Mouse (Mus musculus): ENCODE results near the gene Zfp185.
A peak's percentile ranks its signal among the peaks of the same experiment; 100 is the strongest.
"Not testable (repeated sequence)": the region's sequence is repeated elsewhere in the genome, so short reads cannot be mapped to it uniquely, and the experiment has no call there.

The Zfp185 gene

DNA sequence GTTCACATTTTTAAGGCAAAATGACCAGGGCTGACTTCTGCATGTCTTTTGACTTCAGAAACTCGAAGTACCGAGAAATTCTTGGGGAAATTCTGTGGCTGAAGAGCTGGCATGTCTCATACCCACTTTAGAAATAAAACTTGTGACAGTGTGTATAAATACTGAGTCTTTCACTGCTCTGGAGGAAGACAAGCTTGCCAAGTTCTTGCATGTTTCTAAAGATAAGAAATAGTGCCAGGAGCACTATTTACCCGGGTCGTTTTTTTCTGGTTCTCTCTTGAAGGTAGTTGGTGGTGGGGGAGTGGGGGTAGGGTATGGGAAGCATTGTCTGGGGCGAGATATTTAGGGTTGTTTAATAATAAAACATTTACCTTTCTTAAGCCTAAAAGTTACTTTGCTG is 75.2 kb downstream of the Zfp185 start:
- ATAC-seq (ENCODE audit: low TSS enrichment) = no peak

DNA sequence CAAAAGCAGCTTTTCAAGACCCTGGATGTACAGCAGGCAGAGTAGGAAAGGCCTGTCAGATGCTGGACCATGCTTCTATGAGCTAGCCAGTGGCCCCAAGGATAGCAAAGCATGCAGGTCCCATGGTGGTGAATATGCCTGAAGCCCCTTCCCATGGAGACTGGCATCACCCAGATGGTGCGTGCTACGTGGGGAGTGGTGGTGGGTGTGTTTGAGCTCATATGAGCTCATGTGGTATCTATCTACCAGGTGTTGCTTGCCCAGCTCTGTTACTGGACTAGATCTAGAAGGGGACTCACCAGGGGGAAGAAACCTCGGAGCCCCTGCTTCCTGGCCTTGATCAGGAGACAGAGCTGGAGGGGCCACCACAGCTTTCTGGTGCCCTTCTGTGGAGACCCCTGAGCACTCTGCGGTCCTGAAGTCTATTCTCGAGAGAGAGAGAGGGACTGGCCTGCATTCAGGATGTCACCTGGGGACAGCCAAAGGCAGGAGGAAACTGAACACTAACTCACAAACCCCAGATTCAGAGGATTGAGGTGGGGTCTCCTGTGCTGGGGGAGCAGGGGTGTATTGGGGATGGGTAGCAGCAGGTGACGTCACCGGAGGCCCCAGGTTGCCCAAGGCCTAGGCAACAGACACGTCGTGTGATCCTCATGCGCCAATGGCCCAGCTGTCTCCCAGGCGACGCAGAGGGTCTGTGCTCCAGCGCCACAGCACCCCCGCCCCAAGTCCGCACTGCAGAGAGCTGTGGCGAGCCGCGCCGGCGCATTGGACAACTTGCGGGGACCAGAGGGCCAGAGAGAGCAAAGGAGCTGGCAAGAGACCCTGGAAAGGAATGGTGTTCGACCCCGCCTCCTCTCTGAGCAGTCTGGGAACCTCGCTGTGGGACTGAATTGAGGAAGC is 76.6 kb downstream of the Zfp185 start:
- ATAC-seq (ENCODE audit: low TSS enrichment) = peak; percentile 81

DNA sequence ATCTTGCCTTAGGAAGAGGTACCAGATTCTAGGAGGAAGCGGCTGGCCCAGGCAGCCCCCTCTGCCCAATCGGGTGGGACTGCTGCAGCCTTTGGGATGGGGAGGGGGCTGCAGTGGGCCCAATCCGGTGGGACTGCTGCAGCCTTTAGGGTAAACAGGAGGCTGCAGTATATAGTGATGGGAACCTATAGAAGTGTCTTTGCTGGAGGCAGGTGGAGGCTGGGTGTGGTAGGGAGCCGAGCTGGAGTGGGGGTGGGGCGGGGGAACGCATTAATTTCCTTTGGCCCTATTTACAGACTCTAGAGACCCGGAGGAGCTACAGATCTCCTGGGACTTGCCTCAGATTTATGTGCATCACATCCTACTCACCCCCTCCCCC is 77.3 kb downstream of the Zfp185 start, which contains the start of gene Pnma3:
TSS of gene Pnma3 (plus strand) at position 373 of the 379 bp plus-strand sequence.
- peak; percentile 52 for ATAC-seq (ENCODE audit: low TSS enrichment)

DNA sequence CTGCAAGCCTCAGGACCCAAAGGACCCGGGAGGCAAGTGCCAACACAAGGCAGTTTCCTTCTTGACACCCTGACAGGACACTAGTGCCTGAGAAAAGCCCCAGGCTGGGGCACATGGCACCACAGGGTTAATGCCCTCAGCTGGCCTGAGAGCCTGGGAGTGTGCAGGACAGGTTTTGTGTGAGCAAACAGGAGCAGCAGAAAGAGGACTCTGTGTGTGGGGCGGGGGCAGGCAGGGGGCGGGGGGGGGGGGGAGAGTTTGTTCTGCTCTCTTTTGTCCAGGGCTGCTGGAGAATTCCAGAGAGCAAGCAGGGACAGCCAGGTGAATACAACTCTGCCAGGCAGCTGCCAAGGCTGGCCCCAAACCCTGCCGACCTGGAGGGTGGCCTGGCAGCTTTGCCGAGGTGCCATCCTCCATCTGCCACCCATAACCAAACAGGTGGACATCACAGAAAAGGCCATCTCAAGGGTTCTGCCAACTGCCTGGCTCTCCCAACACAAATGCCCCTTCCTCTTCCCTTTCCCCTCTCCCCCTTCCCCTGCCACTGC is 79.7 kb downstream of the Zfp185 start:
- not testable (repeated sequence) for ATAC-seq (ENCODE audit: low TSS enrichment)

Data from frontal cortex, adult (tissue).